Mouse (Mus musculus) spleen, postnatal 14 days (tissue): ENCODE measurements around the gene Car6.

Experiments
- DNase-seq, 2 experiments: peaks; one replicate each; pipeline ENCODE4 v3.0.0; 2021 to 2022; ENCODE audit warnings: low spot score in 2 of 2

The Car6 gene

GRCm38 (mm10) chr4:150201232-150201631 lies at the start of gene Car6:
Gene Car6, minus strand, starts transcription at chr4:150201332.
- DNase-seq = no peak

GRCm38 (mm10) chr4:150249731-150250270 lies 48.7 kb upstream of the Car6 start:
- DNase-seq = no peak

- no peak for DNase-seq
Observed at GRCm38 (mm10) chr4:150248917-150249316, 47.8 kb upstream of the Car6 start.

GRCm38 (mm10) chr4:150248009-150248408 lies 46.9 kb upstream of the Car6 start:
- DNase-seq = peak; percentile 22 to 51

- DNase-seq = no peak
Observed at GRCm38 (mm10) chr4:150245876-150246275, 44.7 kb upstream of the Car6 start.

- no peak for DNase-seq
Observed at GRCm38 (mm10) chr4:150242745-150243144, 41.6 kb upstream of the Car6 start.

GRCm38 (mm10) chr4:150241708-150242107 lies 40.6 kb upstream of the Car6 start:
- no peak for DNase-seq

- no peak for DNase-seq
Observed at GRCm38 (mm10) chr4:150240381-150240886, 39.3 kb upstream of the Car6 start.

- peak; percentile 35 to 70 for DNase-seq
Observed at GRCm38 (mm10) chr4:150239951-150240368, 38.8 kb upstream of the Car6 start.

GRCm38 (mm10) chr4:150239503-150239902 lies 38.4 kb upstream of the Car6 start:
- no peak for DNase-seq

- DNase-seq = no peak
Observed at GRCm38 (mm10) chr4:150239087-150239480, 38.0 kb upstream of the Car6 start.

- no peak for DNase-seq
Observed at GRCm38 (mm10) chr4:150238433-150239086, 37.4 kb upstream of the Car6 start.

- no peak for DNase-seq
Observed at GRCm38 (mm10) chr4:150237636-150238361, 36.7 kb upstream of the Car6 start.

- peak; percentile 92 to 94 for DNase-seq
Observed at GRCm38 (mm10) chr4:150236521-150237481, 35.7 kb upstream of the Car6 start, which contains the start of gene Eno1. Gene Eno1, plus strand, starts transcription at chr4:150236721.

- no peak for DNase-seq
Observed at GRCm38 (mm10) chr4:150236031-150236430, 34.9 kb upstream of the Car6 start.

- DNase-seq = no peak
Observed at GRCm38 (mm10) chr4:150235585-150235984, 34.5 kb upstream of the Car6 start.

- no peak for DNase-seq
Observed at GRCm38 (mm10) chr4:150234599-150235327, 33.6 kb upstream of the Car6 start.

GRCm38 (mm10) chr4:150231871-150232270 lies 30.7 kb upstream of the Car6 start:
- DNase-seq = no peak

- no peak for DNase-seq
Observed at GRCm38 (mm10) chr4:150230460-150231407, 29.6 kb upstream of the Car6 start.
